Mouse (Mus musculus) leukemia stem cell, adult 10-12 weeks (primary cell): Measurements from ENCODE around the gene Jtb. TPM values are rescaled to one million over a fixed set of nuclear protein-coding genes. Genes with fewer than 3 reads are reported as not detected.

Experiments
- polyA plus RNA-seq: library from polyadenylated mRNA; stranded (reverse); fragments of >175 nt; gene quantifications from 2 replicates; pipeline ENCODE4 v1.2.3, GENCODE M21; 2012; ENCODE audit warnings: low replicate concordance

Gene Jtb
- polyA plus RNA-seq = 135 and 244 TPM in 2 replicates

GRCm38 (mm10) chr3:90231507-90232333 lies at the start of gene Jtb:
Gene Jtb, plus strand, starts transcription at chr3:90231597.

GRCm38 (mm10) chr3:90213377-90213866 lies 18.0 kb upstream of the Jtb start, which contains the start of the genes Rps27 and Rab13:
Gene Rps27, minus strand, starts transcription at chr3:90213651.
Gene Rab13, plus strand, starts transcription at chr3:90213695.

GRCm38 (mm10) chr3:90242984-90243775 lies 11.8 kb downstream of the Jtb start, which contains the start of gene Creb3l4:
Gene Creb3l4, minus strand, starts transcription at chr3:90243512.

GRCm38 (mm10) chr3:90247960-90248745 lies 16.8 kb downstream of the Jtb start, which contains the start of gene Slc39a1:
Gene Slc39a1, plus strand, starts transcription at chr3:90248172.

GRCm38 (mm10) chr3:90253653-90254418 lies 22.4 kb downstream of the Jtb start, which contains the start of gene Crtc2:
Gene Crtc2, plus strand, starts transcription at chr3:90254163.

GRCm38 (mm10) chr3:90265034-90265931 lies 33.9 kb downstream of the Jtb start, which contains the start of gene Dennd4b:
Gene Dennd4b, plus strand, starts transcription at chr3:90265185.

Other genes with a start within 250 kb of the Jtb start
- gene Hax1, start 232.8 kb upstream of the Jtb start, polyA plus RNA-seq = 8.6 and 32.9 TPM in 2 replicates
- 1.9 and 19.3 TPM in 2 replicates for gene 4933434E20Rik, start 180.0 kb upstream of the Jtb start, polyA plus RNA-seq
- 141 and 192 TPM in 2 replicates for gene Ubap2l, start 179.0 kb upstream of the Jtb start, polyA plus RNA-seq
- 36.5 and 81.5 TPM in 2 replicates for gene Tpm3, start 158.9 kb upstream of the Jtb start, polyA plus RNA-seq
- not detected in 2 replicates for gene Nup210l, start 127.5 kb upstream of the Jtb start, polyA plus RNA-seq
- gene Rps27, start 17.9 kb upstream of the Jtb start, polyA plus RNA-seq = 161 and 228 TPM in 2 replicates
- gene Rab13, start 17.9 kb upstream of the Jtb start, polyA plus RNA-seq = 1.1 and 1.8 TPM in 2 replicates
- gene Creb3l4, start 11.9 kb downstream of the Jtb start, polyA plus RNA-seq = 0.17 TPM in 1 of 2 replicates, not detected in the other
- gene Slc39a1, start 16.6 kb downstream of the Jtb start, polyA plus RNA-seq = 9.7 and 11.5 TPM in 2 replicates
- gene Crtc2, start 22.6 kb downstream of the Jtb start, polyA plus RNA-seq = 53.2 and 125 TPM in 2 replicates
- 101 and 197 TPM in 2 replicates for gene Dennd4b, start 33.6 kb downstream of the Jtb start, polyA plus RNA-seq
- 3.4 and 5.4 TPM in 2 replicates for gene Gatad2b, start 61.6 kb downstream of the Jtb start, polyA plus RNA-seq
- gene Slc27a3, start 158.3 kb downstream of the Jtb start, polyA plus RNA-seq = 2.4 and 2.9 TPM in 2 replicates
- gene Ints3, start 202.0 kb downstream of the Jtb start, polyA plus RNA-seq = 28.3 and 56.0 TPM in 2 replicates
- gene Npr1, start 234.3 kb downstream of the Jtb start, polyA plus RNA-seq = 0.89 and 5.8 TPM in 2 replicates
- gene Ilf2, start 244.5 kb downstream of the Jtb start, polyA plus RNA-seq = 8.3 and 17.4 TPM in 2 replicates